Mouse (Mus musculus): ENCODE data around the gene Caprin2.

Gene Caprin2

GRCm38 (mm10) chr6:148838460-148838859 is 57.6 kb downstream of the Caprin2 start:
- DNase-seq (ENCODE audit: low spot score): no peak

DNA sequence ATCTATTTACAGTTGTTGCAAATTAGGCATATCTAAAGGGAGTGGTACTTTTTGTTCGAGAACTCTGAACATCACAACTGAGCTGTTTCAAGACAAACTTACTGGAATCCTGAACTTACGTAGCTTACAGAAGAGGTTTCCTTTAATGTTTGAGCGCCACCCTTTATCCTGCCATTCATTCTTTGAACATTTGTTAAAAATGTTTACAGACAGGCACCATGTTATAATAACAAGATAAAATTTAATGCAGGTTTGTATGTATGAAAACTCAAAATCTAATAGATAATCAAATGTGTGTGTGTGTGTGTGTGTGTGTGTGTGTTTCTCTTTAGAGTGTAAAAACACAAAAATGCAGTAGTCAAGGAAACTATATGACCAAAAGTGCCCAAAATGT is 64.3 kb downstream of the Caprin2 start:
- no peak for DNase-seq (ENCODE audit: low spot score)

DNA sequence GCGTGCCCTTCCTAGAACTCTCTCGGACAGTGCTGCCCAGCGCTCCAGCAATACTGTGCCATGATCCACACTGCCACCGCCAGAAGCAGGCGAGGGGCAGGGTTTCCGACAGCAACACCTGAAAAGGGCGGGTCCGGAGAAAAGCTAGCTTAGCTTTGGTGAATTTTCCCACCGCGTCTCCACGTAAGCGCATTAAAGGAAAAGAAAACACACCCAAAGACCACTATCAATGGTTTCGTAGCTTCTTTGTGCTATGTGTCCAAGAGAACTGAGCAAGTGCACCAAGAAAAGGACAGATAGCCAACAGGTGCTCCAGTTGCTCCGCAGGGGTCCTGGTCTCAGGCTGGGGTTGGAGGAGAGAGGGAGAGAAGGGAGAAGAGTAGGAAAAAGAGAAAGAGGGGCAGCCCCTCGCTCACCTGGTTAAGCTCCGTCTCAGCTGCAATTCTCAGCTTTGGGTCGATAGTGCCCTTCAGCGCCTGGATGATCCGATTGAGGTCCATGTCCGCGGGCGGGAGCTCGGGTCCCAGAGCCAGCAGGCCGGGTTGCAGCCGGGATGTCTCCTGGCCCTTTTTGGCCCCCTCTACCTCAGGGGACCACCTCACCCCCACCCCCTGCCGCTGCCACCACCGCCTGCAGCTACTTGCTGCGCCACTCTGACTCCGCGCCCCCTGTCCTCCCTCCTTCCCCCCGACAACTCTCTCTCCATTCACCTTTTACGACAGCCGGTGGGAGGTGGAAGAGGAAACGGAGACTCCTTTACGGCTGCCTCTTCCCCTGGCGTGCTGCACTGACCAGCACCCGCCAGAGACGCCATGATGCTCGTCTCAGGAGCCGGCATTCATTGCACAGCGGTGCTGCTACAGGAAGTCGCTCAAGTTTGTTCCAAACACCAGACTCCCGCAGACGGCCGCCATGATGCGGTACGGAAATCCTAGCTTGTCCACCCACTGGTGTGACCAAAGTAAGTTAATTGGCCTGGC is 65.0 kb downstream of the Caprin2 start, which contains the start of gene Ipo8:
Gene Ipo8, minus strand, starts transcription at position 720 of the 980 bp plus-strand sequence.
- peak; percentile 95 for DNase-seq (ENCODE audit: low spot score)

DNA sequence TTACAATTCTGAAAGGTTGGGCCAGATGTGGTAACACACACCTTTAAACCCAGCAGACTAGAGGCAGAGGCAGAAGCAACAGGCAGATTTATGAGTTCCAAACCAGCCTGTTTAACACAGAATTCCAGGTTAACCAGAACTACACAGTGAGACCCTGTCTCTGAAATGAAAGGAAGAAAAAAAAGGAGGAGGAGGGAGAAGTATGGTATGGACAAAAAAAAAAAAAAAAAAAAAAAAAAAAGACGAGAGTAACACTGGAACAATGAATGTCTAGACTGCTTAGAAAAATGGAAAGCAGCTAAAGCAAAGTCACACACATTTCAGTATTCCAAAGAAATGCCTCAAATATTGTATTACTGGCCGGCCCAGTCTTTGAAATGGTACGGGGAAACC is 65.7 kb downstream of the Caprin2 start:
- no peak for DNase-seq (ENCODE audit: low spot score)

DNA sequence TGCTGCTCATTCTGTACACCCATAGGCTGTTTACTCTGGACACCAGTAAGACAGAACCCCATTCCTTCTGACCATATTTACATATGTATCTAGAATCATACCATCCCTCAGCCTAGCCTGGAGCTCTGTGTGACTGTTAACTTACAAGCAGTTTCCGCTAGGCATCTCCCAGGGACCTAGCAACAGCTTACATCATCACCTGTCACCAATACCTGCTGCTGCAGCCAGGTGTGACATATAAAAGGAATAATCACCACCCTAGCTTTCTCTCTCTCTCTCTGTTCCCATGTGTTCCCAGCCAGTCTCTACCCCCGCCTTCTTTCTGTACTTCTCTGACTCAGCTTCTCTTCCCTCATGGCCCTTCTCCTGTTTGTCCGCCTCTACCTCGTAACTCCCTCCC is 69.9 kb downstream of the Caprin2 start:
- DNase-seq (ENCODE audit: low spot score): no peak

GRCm38 (mm10) chr6:148818624-148819343 is 77.3 kb downstream of the Caprin2 start:
- DNase-seq (ENCODE audit: low spot score): no peak

GRCm38 (mm10) chr6:148816751-148817150 is 79.3 kb downstream of the Caprin2 start:
- no peak for DNase-seq (ENCODE audit: low spot score)

DNA sequence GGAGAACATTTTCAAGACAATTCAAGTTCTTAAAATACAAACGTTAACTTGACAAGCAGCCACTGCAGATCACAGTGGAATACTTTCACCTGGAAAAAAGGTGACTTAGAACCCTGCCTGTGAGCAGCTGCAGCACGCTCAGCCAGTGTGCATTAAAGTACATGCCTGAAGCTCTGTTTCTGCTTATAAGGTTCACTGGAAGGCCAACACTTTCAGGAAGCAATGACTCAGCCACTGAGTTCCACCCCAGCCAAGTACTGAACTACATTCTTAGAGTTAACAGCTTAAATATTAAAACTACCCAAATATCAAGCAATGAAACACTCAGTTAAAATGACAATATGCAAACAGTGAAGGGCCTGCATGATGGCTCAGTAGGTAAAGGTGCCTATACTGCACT is 84.9 kb downstream of the Caprin2 start:
- DNase-seq (ENCODE audit: low spot score): no peak

GRCm38 (mm10) chr6:148799773-148800172 is 96.3 kb downstream of the Caprin2 start:
- no peak for DNase-seq (ENCODE audit: low spot score)

- no peak for DNase-seq (ENCODE audit: low spot score)
These were observed 100.9 kb downstream of the Caprin2 start for GRCm38 (mm10) chr6:148795145-148795544.

Measured in MN1 (cell line).